Mouse (Mus musculus) hindbrain, postnatal 0 days (tissue): ENCODE measurements around the gene Ikzf4. TPM values are rescaled to one million over a fixed set of nuclear protein-coding genes. Genes with fewer than 3 reads are reported as not detected.
"Not testable (repeated sequence)": the region's sequence is repeated elsewhere in the genome, so short reads cannot be mapped to it uniquely, and the experiment has no call there.

Experiments
- ATAC-seq: fragments of 200-750 bp; cut with Nextera tagmentation; 2 replicates; pipeline ENCODE4 v1.8.0; 2017; ENCODE audit warnings: mild to moderate bottlenecking, moderate TSS enrichment, moderate library complexity
- DNase-seq: peaks from one replicate; pipeline ENCODE4 v3.0.0-alpha.2; 2015; ENCODE audit warnings: low spot score
- H3K27ac ChIP-seq: fragments of 300-500 bp; sonication (generic); 2 replicates; pipeline ENCODE4 v1.5.1; 2014; ENCODE audit warnings: mild to moderate bottlenecking
- H3K27me3 ChIP-seq: fragments of 300-500 bp; sonication (generic); 2 replicates; pipeline ENCODE4 v1.6.1; 2014; ENCODE audit warnings: low read length, mixed read lengths; ENCODE audit not compliant: insufficient read depth
- H3K36me3 ChIP-seq: fragments of 300-500 bp; sonication (generic); 2 replicates; pipeline ENCODE4 v1.6.1; 2014; ENCODE audit warnings: low read length, mixed read lengths; ENCODE audit not compliant: insufficient read depth
- H3K4me1 ChIP-seq: fragments of 300-500 bp; sonication (generic); 2 replicates; pipeline ENCODE4 v1.6.1; 2014; ENCODE audit warnings: antibody characterized with exemption, low read length, mixed read lengths; ENCODE audit not compliant: insufficient read depth
- H3K4me2 ChIP-seq: fragments of 300-500 bp; sonication (generic); 2 replicates; pipeline ENCODE4 v1.6.1; 2014; ENCODE audit warnings: low read depth, mild to moderate bottlenecking, low read length, moderate library complexity, mixed read lengths
- H3K4me3 ChIP-seq: fragments of 300-500 bp; sonication (generic); 2 replicates; pipeline ENCODE4 v1.5.1; 2014; ENCODE audit warnings: low read length
- H3K9ac ChIP-seq: fragments of 300-500 bp; sonication (generic); replicated peaks from 2 replicates; pipeline ENCODE4 v1.6.1; 2014; ENCODE audit warnings: mild to moderate bottlenecking, low read length, moderate library complexity, mixed read lengths
- H3K9me3 ChIP-seq: fragments of 300-500 bp; sonication (generic); 2 replicates; pipeline ENCODE4 v1.6.1; 2016; ENCODE audit warnings: low read length, mixed read lengths
- CTCF ChIP-seq: IDR thresholded peaks from 2 replicates; pipeline ENCODE4 v1.5.1; 2016; ENCODE audit warnings: antibody characterized with exemption, control low read depth, low read depth
- WGBS: fragments of 180-500 bp; shearing (Covaris S2); extraction: QIAGEN DNeasy Blood & Tissue Kit; methylation state at CpG from one replicate; pipeline ENCODE4 v1.1.7; 2014; 5-methylcytosine and 5-hydroxymethylcytosine counted together
- polyA plus RNA-seq: library from polyadenylated mRNA; unstranded; fragments of >200 nt; fragmentation: Nextera tagmentation; extraction: Ambion mirVana; gene quantifications from 2 replicates; pipeline ENCODE4 v1.2.1, GENCODE M21; 2015
- total RNA-seq: library from RNA; depleted of rRNA; stranded (reverse); fragments of >200 nt; gene quantifications from 2 replicates; pipeline ENCODE4 v1.2.3, GENCODE M21; 2014

Ikzf4 gene
- total and polyA plus RNA-seq, 2 experiments from 2014 or later, result 9.8 to 11.0 TPM

DNA sequence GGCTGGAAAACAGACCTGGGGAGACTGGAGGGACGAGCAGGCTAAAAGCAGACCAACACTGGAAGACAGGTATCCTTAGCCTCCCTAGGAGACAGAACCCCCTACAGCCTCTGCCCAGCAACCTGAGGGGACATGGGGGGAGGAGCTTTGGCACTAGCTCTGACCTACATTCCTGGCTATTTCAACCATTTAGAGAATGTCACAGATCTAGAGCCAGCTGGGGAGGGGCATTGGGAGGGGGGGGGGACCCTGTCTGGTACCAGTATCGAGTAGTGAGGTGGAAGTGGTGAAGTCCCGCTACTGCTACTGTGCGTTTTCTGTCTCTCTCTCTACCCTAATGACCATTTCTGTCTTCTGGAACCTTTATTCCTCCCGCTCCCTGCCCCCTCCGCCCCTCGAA is 3.9 kb downstream of the Ikzf4 start:
- H3K9ac ChIP-seq, result no peak overlapping the region
- ATAC-seq (no peak), DNase-seq (no peak)
- H3K27me3 ChIP-seq, result no peaks in the 10 kb centered on the region
- H3K4me3 ChIP-seq, result no peak overlapping the region
- TF ChIP-seq CTCF, result no peak
- no peak overlapping the region for H3K27ac ChIP-seq
- peaks cover 17% of the 10 kb centered on the region; the same call in 1 of the 2 replicates for H3K36me3 ChIP-seq
- 84% methylated on average over 7 of the region's 7 CpGs for WGBS
- H3K9me3 ChIP-seq, result no peaks in the 10 kb centered on the region
- H3K4me2 ChIP-seq, result no peak overlapping the region
- peaks cover 13% of the 10 kb centered on the region; the same call in 1 of the 2 replicates for H3K4me1 ChIP-seq

DNA sequence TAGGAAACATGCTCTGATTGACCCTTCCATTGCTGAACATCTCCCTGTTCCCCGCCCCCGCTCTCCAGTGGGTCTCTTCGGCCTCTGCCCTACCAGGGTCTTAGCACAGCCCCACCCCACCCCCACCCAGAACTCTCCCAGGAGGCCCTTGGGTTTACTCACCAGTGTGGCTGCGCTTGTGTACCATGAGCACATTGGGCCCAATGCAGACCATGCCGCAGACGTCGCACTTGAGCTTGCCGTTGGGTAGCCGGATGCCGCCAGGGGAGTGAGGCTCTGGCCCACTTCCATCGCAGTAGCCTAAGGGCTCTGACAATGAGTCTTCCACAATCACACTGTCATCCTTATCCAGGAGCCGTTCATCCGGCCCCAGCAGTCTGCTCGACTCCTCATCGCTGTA is 4.9 kb downstream of the Ikzf4 start:
- H3K4me2 ChIP-seq, result no peak overlapping the region
- no peaks in the 10 kb centered on the region for H3K27me3 ChIP-seq
- peaks cover 13% of the 10 kb centered on the region; the same call in 1 of the 2 replicates for H3K4me1 ChIP-seq
- 87% methylated on average over 15 of the region's 15 CpGs for WGBS
- H3K9me3 ChIP-seq, result no peaks in the 10 kb centered on the region
- ATAC-seq (no peak), DNase-seq (no peak)
- no peak overlapping the region for H3K4me3 ChIP-seq
- no peak for TF ChIP-seq CTCF
- H3K36me3 ChIP-seq, result peaks cover 23% of the 10 kb centered on the region
- H3K9ac ChIP-seq, result no peak overlapping the region
- no peak overlapping the region for H3K27ac ChIP-seq

DNA sequence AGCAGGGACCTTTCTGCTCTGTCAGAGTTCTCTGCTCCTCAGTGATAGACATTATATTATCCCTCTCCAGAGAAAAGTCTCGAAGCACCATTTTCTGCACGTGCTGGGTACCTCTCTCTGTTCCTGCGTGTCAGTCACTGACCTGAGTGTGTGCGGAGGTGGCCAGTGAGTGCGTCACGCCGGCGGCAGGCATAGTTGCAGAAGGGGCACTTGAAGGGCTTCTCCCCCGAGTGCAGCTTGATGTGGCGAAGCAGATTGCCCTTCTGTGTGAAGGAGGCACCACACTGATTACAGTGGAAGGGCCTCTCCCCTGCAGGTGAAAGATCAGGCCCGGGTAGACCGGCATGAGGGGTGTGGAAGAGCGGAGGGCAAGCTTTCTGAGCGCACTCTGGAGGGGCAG is 5.8 kb downstream of the Ikzf4 start:
- no peak for DNase-seq
- no peak for ATAC-seq
- Histone ChIP-seq H3K4me2 (no peak overlapping the region), H3K27ac (no peak overlapping the region), H3K36me3 (peaks cover 31% of the 10 kb centered on the region), H3K9ac (no peak overlapping the region), H3K9me3 (no peaks in the 10 kb centered on the region), H3K27me3 (no peaks in the 10 kb centered on the region), H3K4me3 (no peak overlapping the region), H3K4me1 (peaks cover 13% of the 10 kb centered on the region; the same call in 1 of the 2 replicates)
- 87% methylated on average over 14 of the region's 14 CpGs for WGBS
- TF ChIP-seq CTCF, result no peak

DNA sequence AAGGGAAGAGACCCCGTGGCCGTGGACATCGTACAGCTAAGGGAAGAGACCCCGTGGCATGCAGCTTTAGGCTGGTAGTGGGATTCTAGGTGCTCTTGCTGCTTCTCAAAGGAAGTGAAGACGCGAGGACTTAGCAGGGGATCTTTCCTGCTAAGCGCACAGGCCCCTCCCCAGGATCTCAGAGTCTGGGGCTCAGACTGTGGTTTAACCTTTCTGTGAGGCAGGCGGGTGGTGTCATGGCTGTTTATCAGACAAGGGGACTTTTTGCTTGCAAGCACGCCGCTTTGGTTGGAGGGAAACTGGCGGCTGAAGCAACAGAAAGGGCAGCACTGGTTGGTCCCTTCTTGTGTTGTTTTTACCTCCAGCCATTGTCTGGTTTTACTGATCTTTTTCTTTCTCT is 8.8 kb downstream of the Ikzf4 start:
- ATAC-seq (no peak), DNase-seq (no peak)
- WGBS, result 13% methylated on average over 11 of the region's 11 CpGs
- H3K4me2 ChIP-seq, result peak overlapping the region; percentile 23; the same call in 1 of the 2 replicates
- no peaks in the 10 kb centered on the region for H3K9me3 ChIP-seq
- H3K27me3 ChIP-seq, result no peaks in the 10 kb centered on the region
- no peak overlapping the region for H3K27ac ChIP-seq
- H3K36me3 ChIP-seq, result peaks cover 44% of the 10 kb centered on the region
- TF ChIP-seq CTCF, result no peak
- no peaks in the 10 kb centered on the region for H3K4me1 ChIP-seq
- no peak overlapping the region for H3K4me3 ChIP-seq
- no peak overlapping the region for H3K9ac ChIP-seq

DNA sequence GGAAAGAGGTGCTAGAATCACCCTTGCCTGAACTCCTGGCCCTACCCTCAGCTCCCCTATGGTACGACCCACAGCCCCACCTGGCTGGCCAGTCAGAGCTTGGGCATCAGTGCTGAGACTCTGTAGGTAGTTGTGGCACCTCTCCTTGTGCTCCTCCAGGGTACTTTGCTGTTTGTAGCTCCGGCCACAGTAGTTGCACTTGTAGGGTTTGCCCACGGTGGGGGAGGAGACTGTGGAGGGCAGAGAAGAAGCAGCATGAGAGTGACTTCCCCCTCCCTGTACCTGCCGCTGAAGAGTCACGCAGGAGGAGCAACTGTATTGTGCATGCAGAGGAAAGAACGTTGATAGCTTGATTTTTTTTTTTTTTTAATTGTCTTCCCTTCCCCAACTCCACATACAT is 9.2 kb downstream of the Ikzf4 start:
- H3K9ac ChIP-seq, result no peak overlapping the region
- no peak overlapping the region for H3K27ac ChIP-seq
- peaks cover 44% of the 10 kb centered on the region for H3K36me3 ChIP-seq
- ATAC-seq (no peak), DNase-seq (no peak)
- no peaks in the 10 kb centered on the region for H3K27me3 ChIP-seq
- TF ChIP-seq CTCF, result no peak
- peak overlapping the region; percentile 23; the same call in 1 of the 2 replicates for H3K4me2 ChIP-seq
- H3K9me3 ChIP-seq, result no peaks in the 10 kb centered on the region
- H3K4me1 ChIP-seq, result no peaks in the 10 kb centered on the region
- H3K4me3 ChIP-seq, result no peak overlapping the region
- WGBS, result 47% methylated on average over 6 of the region's 6 CpGs

DNA sequence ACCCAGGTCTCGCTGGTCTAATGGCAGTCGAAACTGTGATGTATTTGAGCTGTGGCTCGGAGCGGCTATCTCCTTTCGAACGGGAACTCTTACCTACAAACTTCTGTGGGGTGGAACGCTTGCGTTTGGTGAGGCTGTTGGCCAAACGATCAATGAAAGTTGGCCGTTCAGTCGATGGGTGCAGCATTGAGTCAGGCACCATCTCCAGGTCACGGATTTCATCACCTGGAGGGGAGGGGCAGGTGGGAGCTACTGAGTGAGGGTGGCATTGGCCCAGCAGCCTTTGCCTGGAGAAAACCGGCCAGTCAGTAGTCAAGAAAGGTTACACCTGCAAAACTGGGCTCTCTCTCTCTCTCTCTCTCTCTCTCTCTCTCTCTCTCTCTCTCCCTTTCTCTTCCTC is 10.1 kb downstream of the Ikzf4 start:
- no peak for DNase-seq
- no peaks in the 10 kb centered on the region for H3K4me1 ChIP-seq
- no peak for TF ChIP-seq CTCF
- H3K27ac ChIP-seq, result no peak overlapping the region
- no peak for ATAC-seq
- no peak overlapping the region for H3K4me3 ChIP-seq
- no peak overlapping the region for H3K4me2 ChIP-seq
- H3K9me3 ChIP-seq, result no peaks in the 10 kb centered on the region
- 96% methylated on average over 13 of the region's 13 CpGs for WGBS
- H3K36me3 ChIP-seq, result peaks cover 36% of the 10 kb centered on the region
- no peak overlapping the region for H3K9ac ChIP-seq
- no peaks in the 10 kb centered on the region for H3K27me3 ChIP-seq

GRCm38 (mm10) chr10:128631571-128631970 is 14.2 kb downstream of the Ikzf4 start:
- no peaks in the 10 kb centered on the region for H3K4me1 ChIP-seq
- H3K27ac ChIP-seq, result no peak overlapping the region
- DNase-seq, result no peak
- no peak overlapping the region for H3K4me3 ChIP-seq
- ATAC-seq, result no peak
- no peak for TF ChIP-seq CTCF
- no peak overlapping the region for H3K4me2 ChIP-seq
- peaks cover 26% of the 10 kb centered on the region for H3K36me3 ChIP-seq
- H3K27me3 ChIP-seq, result no peaks in the 10 kb centered on the region
- H3K9ac ChIP-seq, result no peak overlapping the region
- no peaks in the 10 kb centered on the region for H3K9me3 ChIP-seq
- 25% methylated on average over 6 of the region's 6 CpGs for WGBS

DNA sequence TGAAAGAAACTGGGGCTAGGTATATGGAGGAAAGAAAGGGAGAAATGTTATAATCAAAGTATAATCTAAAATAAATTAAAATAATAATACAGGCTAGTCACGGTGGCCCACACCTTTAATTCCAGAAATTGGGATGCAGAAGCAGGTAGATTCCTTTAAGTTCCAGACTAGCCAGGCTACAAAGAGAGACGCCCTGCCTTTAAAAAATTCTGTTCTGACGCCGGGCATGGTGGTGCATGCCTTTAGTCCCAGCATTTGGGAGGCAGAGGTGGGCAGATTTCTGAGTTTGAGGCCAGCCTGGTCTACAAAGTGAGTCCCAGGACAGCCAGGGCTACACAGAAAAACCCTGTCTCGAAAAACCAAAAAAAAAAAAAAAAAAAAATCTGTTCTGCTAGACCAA is 15.5 kb downstream of the Ikzf4 start:
- H3K9ac ChIP-seq, H3K4me2 ChIP-seq, H3K4me1 ChIP-seq, ATAC-seq, H3K27ac ChIP-seq, H3K4me3 ChIP-seq, H3K9me3 ChIP-seq, H3K27me3 ChIP-seq, DNase-seq: not testable (repeated sequence)
- peaks cover 16% of the 10 kb centered on the region; the same call in 1 of the 2 replicates for H3K36me3 ChIP-seq
- WGBS, result 86% methylated on average over 5 of the region's 5 CpGs
